Mouse (Mus musculus) layer of hippocampus, adult 18-20 months (tissue): ENCODE results near the gene Nlgn2. TPM values are rescaled to one million over a fixed set of nuclear protein-coding genes. Genes with fewer than 3 reads are reported as not detected.
A peak's percentile ranks its signal among the peaks of the same experiment; 100 is the strongest.
"Not testable (repeated sequence)": the region's sequence is repeated elsewhere in the genome, so short reads cannot be mapped to it uniquely, and the experiment has no call there.

Experiments used
- DNase-seq, 2 experiments: peaks; one replicate each; pipeline ENCODE4 v3.0.0; 2022; ENCODE audit warnings: low spot score in 2 of 2
- total RNA-seq, 2 experiments: library from RNA; stranded (reverse); gene quantifications; 2 replicates each; pipeline ENCODE4 v1.2.3; 2021

Gene Nlgn2
- total RNA-seq, 2 experiments from 2014 or later: 191 to 196 TPM

DNA sequence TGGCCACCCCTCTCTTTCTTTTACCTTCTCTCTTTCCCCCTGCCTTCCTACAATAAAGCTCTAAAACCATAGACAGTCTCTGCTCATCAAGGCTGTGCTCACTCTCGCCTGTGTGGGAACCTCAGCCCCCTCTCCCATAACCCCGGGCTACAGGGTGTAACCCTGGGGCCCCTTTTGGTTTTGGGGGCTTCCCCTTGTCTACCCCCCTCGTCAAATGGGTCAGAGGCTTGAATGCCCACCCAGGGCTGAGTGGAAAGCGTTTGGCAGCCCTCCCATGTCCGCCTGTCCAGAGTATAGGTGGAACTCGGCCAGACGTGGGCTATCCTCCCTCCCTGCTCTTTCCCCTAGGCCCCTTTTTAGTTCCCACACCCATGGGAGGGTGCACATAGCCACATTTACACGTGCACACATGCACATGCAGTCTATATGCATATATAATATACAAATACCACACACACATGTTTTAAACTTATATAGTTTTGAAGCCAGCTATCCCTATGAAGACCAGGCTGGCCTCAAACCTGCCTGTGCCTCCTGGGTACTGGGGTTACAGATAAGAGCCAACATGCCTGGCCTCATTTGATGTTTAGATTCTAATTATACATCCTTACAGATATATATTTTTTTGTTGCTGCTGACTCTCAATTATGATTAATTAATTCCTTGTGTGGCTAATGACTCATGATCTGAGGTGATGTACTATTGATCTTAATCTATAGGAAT is 26.7 kb upstream of the Nlgn2 start:
- no peak for DNase-seq

GRCm38 (mm10) chr11:69863729-69864128 is 26.1 kb upstream of the Nlgn2 start:
- DNase-seq: not testable (repeated sequence)

- no peak for DNase-seq
Observed at GRCm38 (mm10) chr11:69858113-69858998, 20.8 kb upstream of the Nlgn2 start, which contains the start of gene Tnk1. Gene Tnk1, minus strand, starts transcription at chr11:69858730.

DNA sequence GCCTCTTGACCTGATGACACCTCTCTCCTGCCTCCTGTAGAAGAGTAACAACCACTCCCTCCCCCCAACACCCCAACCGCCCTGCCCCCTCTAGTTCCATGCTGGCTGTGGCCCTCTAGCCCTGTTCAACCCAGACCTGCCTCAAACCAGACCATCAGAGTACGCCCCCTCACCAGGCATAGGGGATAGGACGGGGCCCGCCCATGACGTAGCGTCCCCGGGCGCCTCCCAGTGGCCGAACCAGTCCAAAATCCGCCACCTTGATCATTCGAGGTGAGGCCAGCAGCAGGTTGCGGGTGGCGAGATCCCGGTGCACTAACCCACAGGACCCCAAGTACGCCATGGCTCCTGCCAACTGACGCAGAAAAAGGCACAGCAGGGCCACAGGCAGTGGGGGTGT is 17.8 kb upstream of the Nlgn2 start:
- no peak for DNase-seq

DNA sequence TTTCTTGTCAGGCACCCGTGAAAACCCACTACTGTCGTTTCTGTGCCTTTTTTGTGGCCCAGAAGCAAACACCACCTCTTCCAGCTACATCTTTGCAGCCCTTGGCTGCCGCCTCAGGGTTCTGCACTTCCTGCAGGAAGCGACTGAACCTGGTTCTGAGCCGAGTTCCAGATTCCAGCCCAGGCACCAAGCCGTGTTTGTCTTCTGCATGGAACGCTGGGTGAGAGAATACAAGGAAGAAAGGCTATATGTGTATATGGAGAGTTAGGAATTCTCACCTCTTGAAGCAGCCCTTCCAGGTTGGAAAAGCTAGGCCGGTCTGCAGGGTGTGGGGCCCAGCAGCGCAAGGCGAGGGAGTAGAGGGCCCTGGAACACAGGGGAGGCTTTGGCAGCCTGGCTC is 17.1 kb upstream of the Nlgn2 start:
- DNase-seq: no peak

GRCm38 (mm10) chr11:69853994-69854393 is 16.4 kb upstream of the Nlgn2 start:
- DNase-seq: no peak

DNA sequence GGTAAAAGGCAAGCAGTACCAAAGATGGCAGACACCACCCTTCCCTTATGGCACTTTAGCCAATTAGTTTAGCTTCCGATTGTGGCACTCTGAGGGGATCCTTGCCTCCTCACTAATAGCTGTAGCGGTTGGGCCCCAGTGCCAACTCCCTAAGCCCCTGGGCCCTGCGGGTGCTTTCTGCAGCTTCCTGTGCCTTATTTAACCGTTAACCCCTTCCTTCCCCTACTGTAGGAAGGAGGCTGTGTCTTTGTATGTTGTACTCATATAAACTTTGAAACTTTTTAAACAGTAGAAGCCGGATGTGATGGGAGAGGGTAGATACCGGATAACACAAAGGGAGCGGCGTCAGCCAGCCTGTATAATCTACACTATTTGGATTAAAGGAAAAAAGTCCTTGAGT is 13.2 kb upstream of the Nlgn2 start:
- no peak for DNase-seq

- DNase-seq: no peak
Observed at GRCm38 (mm10) chr11:69849884-69850283, 12.3 kb upstream of the Nlgn2 start.

GRCm38 (mm10) chr11:69849128-69849527 is 11.5 kb upstream of the Nlgn2 start:
- no peak for DNase-seq

DNA sequence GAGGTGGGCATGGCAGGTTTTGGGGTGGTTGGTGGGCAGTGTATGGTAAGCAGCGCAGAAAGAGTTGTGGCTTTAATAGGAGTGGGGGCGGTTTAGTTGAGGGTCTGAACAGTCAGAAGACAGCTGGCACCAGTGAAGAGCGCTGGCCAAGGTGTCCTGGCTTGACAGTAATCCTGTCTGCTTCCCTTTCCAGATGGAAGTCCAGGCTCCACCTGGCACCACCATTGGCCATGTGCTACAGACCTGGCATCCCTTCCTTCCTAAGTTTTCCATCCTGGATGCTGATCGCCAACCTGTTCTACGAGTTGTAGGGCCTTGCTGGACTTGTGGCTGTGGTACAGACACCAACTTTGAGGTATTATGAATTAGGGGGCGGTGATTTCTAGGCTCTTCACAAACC is 10.4 kb upstream of the Nlgn2 start:
- DNase-seq: no peak

DNA sequence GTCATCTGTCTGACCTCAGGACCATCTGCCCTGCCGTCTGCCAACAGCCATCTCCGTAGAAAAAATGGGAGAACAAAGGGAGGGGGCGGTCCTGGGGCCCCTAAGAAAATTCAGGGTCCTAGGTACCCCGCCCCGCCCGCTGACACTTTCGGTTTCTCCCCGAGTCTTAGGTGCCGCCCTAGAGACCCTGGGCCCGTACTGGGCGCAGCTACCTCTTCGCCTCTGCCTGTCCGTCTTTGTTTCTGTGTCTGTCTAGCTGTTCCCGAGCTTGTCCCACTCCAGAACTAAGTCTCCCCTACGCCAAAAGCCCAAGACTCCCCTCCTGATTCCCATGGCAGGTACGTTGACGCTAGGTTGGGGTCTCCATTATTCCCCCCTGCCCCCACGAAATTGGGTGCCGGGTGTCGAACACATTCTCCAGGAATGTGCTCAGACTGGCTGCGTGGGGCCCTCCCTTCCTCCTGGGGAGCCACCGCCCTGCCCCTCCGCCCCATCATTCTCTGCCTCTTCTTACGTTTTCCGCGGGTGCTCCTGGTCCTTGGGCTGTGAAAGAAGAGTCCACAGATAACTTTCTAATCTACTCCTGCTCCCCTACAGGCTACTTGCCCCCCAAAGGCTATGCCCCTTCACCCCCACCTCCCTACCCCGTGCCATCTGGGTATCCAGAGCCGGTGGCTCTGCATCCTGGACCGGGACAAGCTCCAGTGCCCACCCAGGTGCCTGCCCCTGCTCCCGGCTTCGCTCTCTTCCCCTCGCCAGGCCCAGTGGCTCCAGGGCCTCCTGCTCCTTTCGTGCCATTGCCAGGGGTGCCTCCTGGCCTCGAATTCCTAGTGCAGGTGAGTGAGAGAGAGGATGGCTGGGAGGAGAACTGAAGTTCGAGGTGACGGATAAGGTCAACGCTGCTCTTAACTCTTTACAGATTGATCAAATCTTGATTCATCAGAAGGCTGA is 9.4 kb upstream of the Nlgn2 start:
- no peak for DNase-seq

GRCm38 (mm10) chr11:69846198-69846680 is 8.7 kb upstream of the Nlgn2 start, which contains the start of gene Plscr3:
Gene Plscr3, plus strand, starts transcription at chr11:69846376.
- DNase-seq: peak; percentile 78 to 85

- no peak for DNase-seq
Observed at GRCm38 (mm10) chr11:69838714-69839104, 1.1 kb upstream of the Nlgn2 start.

- peak; percentile 98 for DNase-seq
Observed at GRCm38 (mm10) chr11:69837952-69838713, 549 bp upstream of the Nlgn2 start, which contains the start of gene Tmem256. Gene Tmem256, plus strand, starts transcription at chr11:69838514.

- DNase-seq: peak; percentile 30 to 41
Observed at GRCm38 (mm10) chr11:69836703-69837576, 644 bp downstream of the Nlgn2 start.

DNA sequence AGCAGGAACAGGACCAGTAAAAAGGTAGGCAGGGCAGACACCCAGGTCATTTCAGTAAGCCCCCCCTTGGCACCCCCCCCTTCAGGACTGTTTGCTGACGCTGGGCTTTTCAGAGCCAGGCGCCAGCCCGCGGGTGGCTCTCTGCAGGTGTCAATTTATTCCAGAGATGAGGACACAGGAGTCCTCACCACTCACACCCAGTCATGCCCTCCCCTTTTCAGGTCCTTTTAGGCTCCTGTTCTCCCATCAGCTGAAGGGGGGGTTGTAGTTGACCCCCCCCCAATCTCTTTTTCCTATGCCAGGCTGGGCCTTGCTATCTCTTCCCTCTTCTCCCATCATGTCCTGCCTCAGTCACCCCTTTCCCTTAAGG is 1.6 kb downstream of the Nlgn2 start:
- DNase-seq: no peak

- no peak for DNase-seq
Observed at GRCm38 (mm10) chr11:69835326-69835965, 2.1 kb downstream of the Nlgn2 start.

DNA sequence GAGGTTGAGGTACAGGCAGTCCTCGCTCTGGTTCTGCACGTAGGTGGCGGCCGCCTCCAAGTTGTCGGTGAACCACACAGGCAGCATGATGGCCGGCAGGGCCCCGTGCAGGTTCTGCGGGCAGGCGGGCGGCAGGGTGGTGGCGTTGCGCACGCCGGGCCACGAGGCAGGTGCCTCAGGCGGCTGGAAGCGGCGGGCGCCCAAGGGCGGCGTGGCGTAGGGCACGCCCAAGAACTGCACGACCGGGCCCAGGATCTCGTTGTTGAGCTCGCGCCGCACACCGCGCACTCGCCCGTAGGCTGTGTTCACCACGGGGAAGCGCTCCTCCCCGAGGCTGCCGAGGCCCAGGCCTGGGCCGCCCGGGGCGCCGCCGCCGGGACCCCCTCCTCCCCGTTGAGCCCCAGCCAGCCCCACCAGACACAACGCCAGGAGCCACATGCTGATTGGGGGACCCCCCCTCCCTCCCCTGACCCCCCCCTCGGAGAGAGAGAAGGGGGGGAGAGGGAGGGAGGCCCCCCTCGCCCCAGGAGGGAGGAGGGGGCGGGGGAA is 3.5 kb downstream of the Nlgn2 start:
- no peak for DNase-seq
